Mouse (Mus musculus) CD4-positive, CD25-positive, alpha-beta regulatory T cell, adult 4 months (primary cell): Measurements from ENCODE around the gene Dtymk. TPM values are rescaled to one million over a fixed set of nuclear protein-coding genes. Genes with fewer than 3 reads are reported as not detected.

Experiments
- polyA plus RNA-seq, 2 experiments: library from polyadenylated mRNA; unstranded; fragments of 100-300 nt; shearing (Covaris generic); gene quantifications; one replicate each; pipeline ENCODE4 v1.2.1; 2017

The Dtymk gene
- polyA plus RNA-seq, 2 experiments from 2014 or later: 120 to 147 TPM

Other genes with a start within 250 kb of the Dtymk start
- gene Stk25, start 143.3 kb downstream of the Dtymk start, polyA plus RNA-seq: 10 to 100 TPM; 31.2 to 42.6 TPM
- gene Bok, start 116.3 kb downstream of the Dtymk start, polyA plus RNA-seq: not detected
- 100 to 1,000 TPM in 1 of 2 experiments, 10 to 100 TPM in 1; 87.1 to 104 TPM for gene Atg4b, start 50.4 kb downstream of the Dtymk start, polyA plus RNA-seq
- gene Thap4, start 47.1 kb downstream of the Dtymk start, polyA plus RNA-seq: 10 to 100 TPM; 14.1 to 24.8 TPM
- 10 to 100 TPM; 25.4 to 36.9 TPM for gene Ing5, start 2.0 kb upstream of the Dtymk start, polyA plus RNA-seq
- gene D2hgdh, start 23.0 kb upstream of the Dtymk start, polyA plus RNA-seq: 10 to 100 TPM; 24.5 to 37.2 TPM
- not detected for gene Gal3st2, start 59.4 kb upstream of the Dtymk start, polyA plus RNA-seq
- gene Gal3st2b, start 116.4 kb upstream of the Dtymk start, polyA plus RNA-seq: not detected
- gene Gal3st2c, start 188.6 kb upstream of the Dtymk start, polyA plus RNA-seq: under 1 TPM in 1 of 2 experiments, not detected in 1; 0.08 TPM
- gene Neu4, start 218.5 kb upstream of the Dtymk start, polyA plus RNA-seq: not detected